Mouse (Mus musculus) cerebral cortex, adult 2 months (tissue): ENCODE data around the gene Sco1.

Experiments
- WGBS: fragments of 180-500 bp; shearing (Covaris S2); methylation state at CpG from one replicate; pipeline ENCODE4 v1.1.7; 2018; 5-methylcytosine and 5-hydroxymethylcytosine counted together

Gene Sco1

GRCm38 (mm10) chr11:67052321-67052952, at the start of gene Sco1, which contains the start of gene Adprm:
Gene Sco1 (plus strand): TSS chr11:67052670.
Gene Adprm (minus strand): TSS chr11:67052594.
- under 1% methylated on average over 50 of the region's 50 CpGs for WGBS

GRCm38 (mm10) chr11:67002911-67003310, 49.6 kb upstream of the Sco1 start:
- 80% methylated on average over 2 of the region's 2 CpGs for WGBS

GRCm38 (mm10) chr11:67007961-67008360, 44.5 kb upstream of the Sco1 start:
- WGBS = 80% methylated on average over 8 of the region's 8 CpGs

- 93% methylated on average over 4 of the region's 4 CpGs for WGBS
Observed at GRCm38 (mm10) chr11:67008528-67008927, 43.9 kb upstream of the Sco1 start.

- 10% methylated on average over 8 of the region's 8 CpGs for whole genome bisulfite sequencing
Observed at GRCm38 (mm10) chr11:67010430-67010829, 42.0 kb upstream of the Sco1 start.

GRCm38 (mm10) chr11:67011635-67012034, 40.8 kb upstream of the Sco1 start:
- 82% methylated on average over 4 of the region's 4 CpGs for WGBS

GRCm38 (mm10) chr11:67017801-67018591, 34.5 kb upstream of the Sco1 start:
- 40% methylated on average over 12 of the region's 12 CpGs for WGBS

GRCm38 (mm10) chr11:67019711-67020475, 32.6 kb upstream of the Sco1 start:
- 44% methylated on average over 7 of the region's 7 CpGs for WGBS

GRCm38 (mm10) chr11:67020948-67021347, 31.5 kb upstream of the Sco1 start:
- 3% methylated on average over 12 of the region's 12 CpGs for WGBS

- 87% methylated on average over 13 of the region's 13 CpGs for WGBS
Observed at GRCm38 (mm10) chr11:67022354-67023115, 29.9 kb upstream of the Sco1 start.

- WGBS = 34% methylated on average over 1 of the region's 1 CpGs
Observed at GRCm38 (mm10) chr11:67023191-67023590, 29.3 kb upstream of the Sco1 start.

- WGBS = 17% methylated on average over 6 of the region's 6 CpGs
Observed at GRCm38 (mm10) chr11:67023802-67024340, 28.6 kb upstream of the Sco1 start.

- WGBS = 7% methylated on average over 34 of the region's 35 CpGs
Observed at GRCm38 (mm10) chr11:67024867-67025477, 27.5 kb upstream of the Sco1 start, which contains the start of gene Tmem220. Gene Tmem220 (plus strand): TSS chr11:67025154.

- 65% methylated on average over 16 of the region's 16 CpGs for WGBS
Observed at GRCm38 (mm10) chr11:67030904-67031602, 21.4 kb upstream of the Sco1 start.

GRCm38 (mm10) chr11:67031603-67031915, 20.9 kb upstream of the Sco1 start:
- WGBS = 70% methylated on average over 2 of the region's 2 CpGs

GRCm38 (mm10) chr11:67034775-67035485, 17.5 kb upstream of the Sco1 start:
- 84% methylated on average over 4 of the region's 4 CpGs for WGBS

GRCm38 (mm10) chr11:67036229-67036628, 16.2 kb upstream of the Sco1 start:
- 94% methylated on average over 6 of the region's 6 CpGs for WGBS

- 91% methylated on average over 9 of the region's 9 CpGs for WGBS
Observed at GRCm38 (mm10) chr11:67036892-67037291, 15.6 kb upstream of the Sco1 start.

- 92% methylated on average over 3 of the region's 3 CpGs for WGBS
Observed at GRCm38 (mm10) chr11:67039799-67040198, 12.7 kb upstream of the Sco1 start.

GRCm38 (mm10) chr11:67040483-67040882, 12.0 kb upstream of the Sco1 start:
- WGBS = 95% methylated on average over 6 of the region's 6 CpGs
